20 mouse cellular contexts compared by ENCODE assay signal in the genomic region with DNA sequence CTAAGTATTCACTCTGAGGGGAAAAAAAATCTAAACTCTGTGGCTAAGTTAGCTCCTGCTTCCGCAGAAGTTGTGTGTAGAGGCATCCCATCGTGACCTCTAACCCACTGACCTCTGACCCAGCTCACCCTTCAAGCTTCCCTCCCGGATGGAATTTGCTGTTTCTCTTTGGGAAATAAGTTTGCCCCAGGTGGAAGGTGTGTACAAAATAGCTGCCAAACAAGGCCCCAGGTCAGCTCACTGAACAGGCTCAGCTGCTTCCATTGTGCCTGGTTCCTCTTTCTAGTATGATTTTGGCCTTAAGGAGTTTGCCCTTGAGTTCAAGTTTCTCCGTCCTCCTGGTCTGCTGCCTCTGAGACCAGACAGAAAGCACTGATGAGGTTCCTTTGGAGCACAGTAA. TPM values are rescaled to one million over a fixed set of nuclear protein-coding genes. Genes with fewer than 3 reads are reported as not detected.
A peak's percentile ranks its signal among the peaks of the same experiment; 100 is the strongest.
DNase-seq lines count a peak whose midpoint lies in the region; ATAC-seq and TF ChIP-seq lines count a peak whose summit lies in the region.
"Had no signal": no experiment of that assay in that cellular context is flagged by ENCODE, and none has a peak within 500 bp of the region (broad histone marks: within the 10 kb centered on the region; RNA-seq: fewer than 3 reads in every experiment).

No protein-coding gene starts in this region.

- no peaks in the 10 kb centered on the region for H3K36me3 ChIP-seq in heart, postnatal 0 days (replicated peaks; ENCODE audit: control insufficient read depth, insufficient read depth, low read length)
- H3K36me3 ChIP-seq in heart, embryonic 11.5 days (ENCODE audit: control insufficient read depth, insufficient read depth, low read length), result no peaks in the 10 kb centered on the region
- H3K36me3 ChIP-seq in ES-Bruce4 (ENCODE audit: control insufficient read depth, insufficient read depth, low read length, poor library complexity, severe bottlenecking), result no peaks in the 10 kb centered on the region
- H3K36me3 ChIP-seq in limb, embryonic 13.5 days, result peaks cover 17% of the 10 kb centered on the region; the same call in 1 of the 2 replicates
- H3K36me3 ChIP-seq: midbrain, embryonic 12.5 days had no signal

- H3K27ac ChIP-seq in heart, postnatal 0 days (ENCODE audit: low read depth), result 0 out of 2 replicates have a peak overlapping the region, but pooled peaks have one; percentile 6
- H3K27ac ChIP-seq in heart, embryonic 11.5 days (ENCODE audit: low read depth, low read length), result no peak overlapping the region
- H3K27ac ChIP-seq in ES-Bruce4 (ENCODE audit: insufficient read depth, low read length), result 0 out of 2 replicates have a peak overlapping the region, but pooled peaks have one; percentile 54
- H3K27ac ChIP-seq in limb, embryonic 13.5 days, result no peak overlapping the region
- H3K27ac ChIP-seq: midbrain, embryonic 12.5 days had no signal

- no peak overlapping the region for H3K4me3 ChIP-seq in heart, postnatal 0 days (ENCODE audit: low read depth, low read length)
- H3K4me3 ChIP-seq in heart, embryonic 11.5 days (ENCODE audit: low read depth, low read length), result no peak overlapping the region
- no peak overlapping the region for H3K4me3 ChIP-seq in ES-Bruce4 (ENCODE audit: low read depth, low read length)
- H3K4me3 ChIP-seq in limb, embryonic 13.5 days, result no peak overlapping the region
- H3K4me3 ChIP-seq: midbrain, embryonic 12.5 days; myocyte had no signal

- DNase-seq in heart, postnatal 0 days (ENCODE audit: low spot score), result no peak
- DNase-seq in ZHBTc4 (ENCODE audit: low read depth, low spot score), result peak; percentile 33
- DNase-seq in T-cell, adult 2 months (ENCODE audit: low spot score), result no peak
- DNase-seq in lung, postnatal 25 days (ENCODE audit: low spot score), result no peak
- DNase-seq: adrenal gland, postnatal 36 days; cerebellum, postnatal 10 days; heart, adult 18-20 months; heart, postnatal 14 days; kidney, postnatal 36 days; layer of hippocampus, postnatal 36 days; left cerebral cortex, postnatal 4 days; lung, postnatal 14 days; thymus, adult 2 months had no signal

- H3K9me3 ChIP-seq in heart, postnatal 0 days (replicated peaks; ENCODE audit: control insufficient read depth, low read length), result no peaks in the 10 kb centered on the region
- H3K9me3 ChIP-seq in heart, embryonic 11.5 days (replicated peaks; ENCODE audit: control insufficient read depth, low read length), result no peaks in the 10 kb centered on the region
- H3K9me3 ChIP-seq in ES-Bruce4 (replicated peaks; ENCODE audit: control insufficient read depth, insufficient read depth, low read length, poor library complexity, severe bottlenecking), result no peaks in the 10 kb centered on the region
- H3K9me3 ChIP-seq in limb, embryonic 13.5 days, result no peaks in the 10 kb centered on the region
- H3K9me3 ChIP-seq: midbrain, embryonic 12.5 days had no signal

- TF ChIP-seq POLR2A in ES-Bruce4 (IDR thresholded peaks at IDR 0.05; ENCODE audit: insufficient read depth, low read length), result no peak

- no peak for TF ChIP-seq CTCF in heart, postnatal 0 days (IDR thresholded peaks at IDR 0.05; ENCODE audit: low read depth)
- no peak for TF ChIP-seq CTCF in ES-Bruce4 (IDR thresholded peaks at IDR 0.05; ENCODE audit: low read depth, low read length)

- no peaks in the 10 kb centered on the region for H3K27me3 ChIP-seq in heart, postnatal 0 days (ENCODE audit: control insufficient read depth, insufficient read depth, low read length)
- H3K27me3 ChIP-seq in heart, embryonic 11.5 days (ENCODE audit: control insufficient read depth, insufficient read depth, low read length), result no peaks in the 10 kb centered on the region
- H3K27me3 ChIP-seq in ES-Bruce4 (ENCODE audit: control insufficient read depth, insufficient read depth, low read length, poor library complexity, severe bottlenecking), result no peaks in the 10 kb centered on the region
- no peaks in the 10 kb centered on the region for H3K27me3 ChIP-seq in limb, embryonic 13.5 days

- TF ChIP-seq EP300 in heart, postnatal 0 days (IDR thresholded peaks at IDR 0.05; ENCODE audit: low read depth), result no peak
- peak; percentile 93 for TF ChIP-seq EP300 in ES-Bruce4 (IDR thresholded peaks at IDR 0.05; ENCODE audit: insufficient read depth, low read depth, low read length)

- WGBS in heart, postnatal 0 days, result 60% methylated on average over 4 of the region's 4 CpGs
- 58% methylated on average over 4 of the region's 4 CpGs for WGBS in heart, embryonic 11.5 days (ENCODE audit: insufficient replicate concordance)
- 46% methylated on average over 4 of the region's 4 CpGs for WGBS in limb, embryonic 13.5 days

- no peak overlapping the region for H3K9ac ChIP-seq in heart, postnatal 0 days (replicated peaks; ENCODE audit: low read depth, low read length)
- H3K9ac ChIP-seq in heart, embryonic 11.5 days (ENCODE audit: low read depth, low read length), result no peak overlapping the region
- no peak overlapping the region for H3K9ac ChIP-seq in ES-Bruce4 (ENCODE audit: low read depth, poor library complexity, severe bottlenecking)
- no peak overlapping the region for H3K9ac ChIP-seq in limb, embryonic 13.5 days
- H3K9ac ChIP-seq: midbrain, embryonic 12.5 days had no signal

- ATAC-seq in heart, postnatal 0 days (ENCODE audit: insufficient read depth, low read depth), result no peak
- ATAC-seq in heart, embryonic 11.5 days (replicated peaks; ENCODE audit: insufficient number of reproducible peaks, low FRiP score, low TSS enrichment), result no peak
- no peak for ATAC-seq in limb, embryonic 13.5 days (ENCODE audit: low FRiP score, low read depth)
- ATAC-seq: CD4-positive, CD25-positive, alpha-beta regulatory T cell, adult 4 months; intestine, postnatal 0 days had no signal

- H3K4me1 ChIP-seq in heart, postnatal 0 days (ENCODE audit: control insufficient read depth, insufficient read depth), result no peaks in the 10 kb centered on the region; the same call in 1 of the 2 replicates
- peaks cover 16% of the 10 kb centered on the region for H3K4me1 ChIP-seq in heart, embryonic 11.5 days (ENCODE audit: control insufficient read depth, insufficient read depth, low read length)
- H3K4me1 ChIP-seq in ES-Bruce4 (ENCODE audit: control insufficient read depth, insufficient read depth, low read length), result peaks cover 4% of the 10 kb centered on the region
- H3K4me1 ChIP-seq in limb, embryonic 13.5 days, result peaks cover 71% of the 10 kb centered on the region

- no peak overlapping the region for H3K4me2 ChIP-seq in heart, postnatal 0 days (ENCODE audit: low read depth, low read length)
- H3K4me2 ChIP-seq in heart, embryonic 11.5 days, result no peak overlapping the region
- 0 out of 2 replicates have a peak overlapping the region, but pooled peaks have one; percentile 7 for H3K4me2 ChIP-seq in limb, embryonic 13.5 days (replicated peaks)
- H3K4me2 ChIP-seq: midbrain, embryonic 12.5 days had no signal

RNA-seq across cellular contexts. Expression of a gene that starts 12.6 kb away (rescaled TPM):
- 12.8 and 20.2 TPM in 2 replicates for total RNA-seq in heart, postnatal 0 days (2014; rRNA removed; ENCODE audit: low replicate concordance)
- polyA plus RNA-seq in heart, postnatal 0 days (2015; fragmentation: Nextera tagmentation; extraction: Ambion mirVana), result 5.2 and 5.4 TPM in 2 replicates
- polyA plus RNA-seq in heart, embryonic 11.5 days (2014; fragmentation: Nextera tagmentation; extraction: Ambion mirVana), result 5.5 and 5.8 TPM in 2 replicates
- 31.2 and 32.2 TPM in 2 replicates for polyA plus RNA-seq in ES-Bruce4 (2011; ENCODE audit: insufficient read depth, insufficient read length, low read depth, missing spikeins)
- polyA plus RNA-seq in limb, embryonic 13.5 days (2015; fragmentation: Nextera tagmentation; extraction: Ambion mirVana), result 39.6 and 40.4 TPM in 2 replicates

Comparison
In these comparisons a context has a peak if more than half of its experiments do, and no peak if none do; other contexts are left out.
1. H3K27ac ChIP-seq: peak in heart, postnatal 0 days (single experiment) and ES-Bruce4 (single experiment); none in heart, embryonic 11.5 days (single experiment) and limb, embryonic 13.5 days (single experiment).